Mouse (Mus musculus) kidney, adult 9 months (tissue): ENCODE measurements around the gene Myo1b.

Experiments
- DNase-seq: peaks from one replicate; pipeline ENCODE4 v3.0.0; 2022

Gene Myo1b

DNA sequence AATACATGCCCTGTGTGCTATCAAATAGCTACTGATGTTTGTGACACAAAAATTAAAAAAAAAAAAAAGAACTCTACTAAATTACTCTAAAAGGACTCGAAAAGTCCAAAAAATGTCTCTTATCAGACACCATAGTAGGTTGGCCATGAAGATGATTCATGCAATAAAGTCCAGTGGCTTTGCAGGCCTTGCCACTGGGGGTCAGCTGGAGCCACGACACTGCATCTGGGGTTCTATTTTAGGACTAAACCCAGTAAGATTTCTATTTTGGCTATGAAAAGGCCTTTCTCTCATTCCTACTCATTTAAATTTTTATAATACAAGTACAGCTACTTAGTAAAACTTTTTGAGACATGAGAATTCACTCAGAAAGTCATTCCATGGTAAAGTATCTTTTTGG is 205.0 kb downstream of the Myo1b start:
- no peak for DNase-seq

DNA sequence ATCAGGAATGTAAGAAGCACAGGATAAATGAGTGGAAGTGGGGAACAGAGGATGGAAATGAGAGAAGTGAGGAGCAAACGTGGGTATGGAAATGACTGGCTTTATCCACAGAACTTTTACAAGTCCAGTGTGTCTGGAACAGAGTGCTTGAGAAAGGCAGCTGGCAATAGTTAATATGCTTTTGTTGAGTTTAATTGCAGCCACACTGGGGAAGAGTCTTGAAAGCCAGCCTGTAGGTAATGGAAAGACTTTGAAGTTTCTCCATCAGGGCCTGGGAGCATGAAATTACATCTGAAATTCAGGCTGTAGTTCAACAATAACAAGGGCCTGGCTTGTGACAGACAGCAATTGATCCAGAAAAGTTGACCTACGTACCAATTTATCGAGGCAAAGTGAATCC is 209.8 kb downstream of the Myo1b start:
- DNase-seq = no peak

DNA sequence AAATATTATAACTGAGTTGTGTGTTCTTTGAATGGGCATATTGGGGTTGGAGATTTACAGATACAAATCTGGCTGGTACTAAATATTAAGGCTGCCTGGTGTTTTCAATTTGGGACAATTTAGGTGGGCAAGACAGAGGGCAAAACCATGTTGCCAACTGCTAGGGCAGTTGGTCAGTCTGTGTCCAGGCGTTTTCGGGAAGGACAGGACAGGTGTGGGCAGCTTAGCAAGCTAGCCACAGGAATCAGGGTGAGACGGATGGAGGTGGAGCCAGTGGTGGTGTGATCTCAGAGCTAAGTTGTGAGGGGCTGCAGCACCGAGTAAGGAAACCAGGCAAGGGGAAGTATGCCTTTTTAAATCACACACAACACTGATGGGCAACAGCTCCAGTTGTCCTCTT is 211.3 kb downstream of the Myo1b start:
- DNase-seq = no peak
